Mouse (Mus musculus) stomach, postnatal 0 days (tissue): Measurements from ENCODE around the gene Myh7.

Experiments used
- CTCF ChIP-seq: IDR thresholded peaks from 2 replicates; pipeline ENCODE4 v1.5.1; 2016; ENCODE audit warnings: antibody characterized with exemption, low read depth, mild to moderate bottlenecking, moderate library complexity
- EP300 ChIP-seq: optimal IDR thresholded peaks from 2 replicates; pipeline ENCODE3; 2016; ENCODE audit warnings: antibody characterized with exemption

- TF ChIP-seq CTCF (no peak), EP300 (no peak)
These were observed 57.6 kb downstream of the Myh7 start for GRCm38 (mm10) chr14:54936831-54937160.
